Mouse (Mus musculus) neural tube, embryonic 11.5 days (tissue): ENCODE measurements at regions not wholly inside any gene's neighbourhood (a gene's known extent, or its start where the extent isn't known, plus 50 kb on each side); places are given as distances from the start of the nearest gene placed in this dataset.

ENCODE experiments used
- ATAC-seq: fragments of 200-750 bp; cut with Nextera tagmentation; 2 replicates; pipeline ENCODE4 v1.8.0; 2017; ENCODE audit warnings: moderate number of reproducible peaks, mild to moderate bottlenecking, moderate TSS enrichment, moderate library complexity; ENCODE audit not compliant: insufficient read depth, low FRiP score, low TSS enrichment
- DNase-seq: peaks from one replicate; pipeline ENCODE4 v3.0.0-alpha.2; 2015; ENCODE audit warnings: low spot score
- H3K27ac ChIP-seq: fragments of 300-500 bp; sonication (generic); 2 replicates; pipeline ENCODE4 v1.5.1; 2014; ENCODE audit warnings: low read depth, mild to moderate bottlenecking, low read length
- H3K27me3 ChIP-seq: fragments of 300-500 bp; sonication (generic); 2 replicates; pipeline ENCODE4 v1.6.1; 2014; ENCODE audit warnings: mild to moderate bottlenecking, low read length, mixed read lengths; ENCODE audit not compliant: control insufficient read depth, insufficient read depth
- H3K36me3 ChIP-seq: fragments of 300-500 bp; sonication (generic); 2 replicates; pipeline ENCODE4 v1.6.1; 2014; ENCODE audit warnings: mild to moderate bottlenecking, low read length, moderate library complexity, mixed read lengths; ENCODE audit not compliant: control insufficient read depth, insufficient read depth
- H3K4me1 ChIP-seq: fragments of 300-500 bp; sonication (generic); 2 replicates; pipeline ENCODE4 v1.6.1; 2014; ENCODE audit warnings: low read length, mixed read lengths; ENCODE audit not compliant: control insufficient read depth, insufficient read depth
- H3K4me2 ChIP-seq: fragments of 300-500 bp; sonication (generic); 2 replicates; pipeline ENCODE4 v1.6.1; 2014; ENCODE audit warnings: low read depth, mild to moderate bottlenecking, moderate library complexity
- H3K4me3 ChIP-seq: fragments of 300-500 bp; sonication (generic); 2 replicates; pipeline ENCODE4 v1.5.1; 2014; ENCODE audit warnings: low read depth, low read length
- H3K9ac ChIP-seq: fragments of 300-500 bp; sonication (generic); 2 replicates; pipeline ENCODE4 v1.6.1; 2014; ENCODE audit warnings: mild to moderate bottlenecking, low read length
- H3K9me3 ChIP-seq: fragments of 300-500 bp; sonication (generic); 2 replicates; pipeline ENCODE4 v1.6.1; 2016; ENCODE audit warnings: low read length; ENCODE audit not compliant: control insufficient read depth
- WGBS: fragments of 180-500 bp; shearing (Covaris S2); extraction: QIAGEN DNeasy Blood & Tissue Kit; methylation state at CpG from one replicate; pipeline ENCODE4 v1.1.7; 2014; 5-methylcytosine and 5-hydroxymethylcytosine counted together

GRCm38 (mm10) chr3:60916411-60916810 lies 86.2 kb upstream of the P2ry1 start:
- Histone ChIP-seq H3K4me1 (no peaks in the 10 kb centered on the region), H3K36me3 (no peaks in the 10 kb centered on the region), H3K27ac (no peak overlapping the region), H3K9ac (no peak overlapping the region), H3K27me3 (no peaks in the 10 kb centered on the region), H3K4me3 (no peak overlapping the region), H3K9me3 (no peaks in the 10 kb centered on the region), H3K4me2 (no peak overlapping the region)
- no peak for ATAC-seq
- DNase-seq, result no peak
- WGBS, result 48% methylated on average over 1 of the region's 1 CpGs

GRCm38 (mm10) chr3:60917271-60917670 lies 85.3 kb upstream of the P2ry1 start:
- H3K27ac ChIP-seq, result no peak overlapping the region
- H3K4me1 ChIP-seq, result no peaks in the 10 kb centered on the region
- no peaks in the 10 kb centered on the region for H3K36me3 ChIP-seq
- no peaks in the 10 kb centered on the region for H3K9me3 ChIP-seq
- H3K9ac ChIP-seq, result no peak overlapping the region
- H3K4me2 ChIP-seq, result no peak overlapping the region
- DNase-seq (no peak), ATAC-seq (no peak)
- WGBS, result 70% methylated on average over 3 of the region's 3 CpGs
- no peaks in the 10 kb centered on the region for H3K27me3 ChIP-seq
- H3K4me3 ChIP-seq, result no peak overlapping the region

GRCm38 (mm10) chr3:60926024-60926547 lies 76.5 kb upstream of the P2ry1 start:
- H3K9me3 ChIP-seq, result no peaks in the 10 kb centered on the region
- WGBS, result 94% methylated on average over 9 of the region's 9 CpGs
- H3K27me3 ChIP-seq, result no peaks in the 10 kb centered on the region
- no peak overlapping the region for H3K9ac ChIP-seq
- no peak for ATAC-seq
- no peak overlapping the region for H3K4me2 ChIP-seq
- H3K27ac ChIP-seq, result no peak overlapping the region
- H3K4me1 ChIP-seq, result no peaks in the 10 kb centered on the region
- no peaks in the 10 kb centered on the region for H3K36me3 ChIP-seq
- DNase-seq, result no peak
- H3K4me3 ChIP-seq, result no peak overlapping the region

GRCm38 (mm10) chr3:60928910-60929309 lies 73.7 kb upstream of the P2ry1 start:
- ATAC-seq, result no peak
- 41% methylated on average over 4 of the region's 4 CpGs for WGBS
- no peak overlapping the region for H3K27ac ChIP-seq

DNA sequence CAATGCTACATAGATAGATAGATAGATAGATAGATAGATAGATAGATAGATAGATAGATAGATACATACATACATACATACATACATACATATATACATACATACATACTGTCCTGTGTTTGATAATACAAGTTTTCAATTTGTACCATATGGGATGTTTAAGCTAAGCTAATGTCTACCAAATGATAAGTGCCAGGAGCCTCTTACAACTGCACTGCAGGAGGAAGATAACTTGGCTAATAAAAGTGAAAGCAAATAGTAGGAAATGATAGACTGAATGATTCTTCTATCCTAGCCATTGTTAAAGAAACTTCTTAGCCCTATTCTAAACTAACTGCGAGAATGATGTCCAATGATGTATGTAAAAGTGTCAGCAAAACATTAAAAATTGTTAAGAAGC lies 68.1 kb upstream of the P2ry1 start:
- no peaks in the 10 kb centered on the region for H3K36me3 ChIP-seq
- no peaks in the 10 kb centered on the region for H3K9me3 ChIP-seq
- no peak for DNase-seq
- WGBS, result 88% methylated on average over 1 of the region's 1 CpGs
- no peak overlapping the region for H3K4me2 ChIP-seq
- no peaks in the 10 kb centered on the region for H3K4me1 ChIP-seq
- no peak for ATAC-seq
- H3K9ac ChIP-seq, result no peak overlapping the region
- H3K4me3 ChIP-seq, result no peak overlapping the region
- H3K27me3 ChIP-seq, result no peaks in the 10 kb centered on the region
- H3K27ac ChIP-seq, result no peak overlapping the region

More at GRCm38 (mm10) chr3:60928910-60929309, 73.7 kb upstream of the P2ry1 start:
- Histone ChIP-seq H3K4me2 (no peak overlapping the region), H3K9me3 (no peaks in the 10 kb centered on the region), H3K4me3 (no peak overlapping the region), H3K4me1 (no peaks in the 10 kb centered on the region), H3K27me3 (no peaks in the 10 kb centered on the region), H3K9ac (no peak overlapping the region), H3K36me3 (no peaks in the 10 kb centered on the region)
- no peak for DNase-seq

DNA sequence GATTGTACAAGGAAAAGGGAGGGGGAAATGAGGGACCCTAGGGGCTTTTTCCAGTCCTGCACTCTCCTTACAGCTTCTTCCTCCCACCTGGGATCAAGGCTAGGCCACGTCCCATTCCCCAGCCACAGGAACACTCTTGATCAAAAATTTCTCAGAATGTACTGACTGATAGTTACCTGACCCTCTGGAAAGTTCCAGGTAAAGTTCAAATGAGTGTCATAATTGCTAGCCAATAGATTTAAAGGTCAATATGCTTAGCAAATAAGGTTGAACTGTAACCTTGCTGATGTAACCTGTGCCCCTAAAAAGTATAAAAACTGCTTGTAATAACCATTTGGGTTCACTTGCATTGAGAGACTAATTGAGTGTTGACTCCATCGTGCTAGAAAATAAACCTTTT lies 61.1 kb upstream of the P2ry1 start:
- H3K9ac ChIP-seq, result no peak overlapping the region
- ATAC-seq, result no peak
- no peak for DNase-seq

GRCm38 (mm10) chr3:60948897-60949296 lies 53.7 kb upstream of the P2ry1 start:
- ATAC-seq (no peak), DNase-seq (no peak)
- 78% methylated on average over 4 of the region's 4 CpGs for WGBS
- Histone ChIP-seq H3K4me1 (no peaks in the 10 kb centered on the region), H3K27ac (no peak overlapping the region), H3K4me2 (no peak overlapping the region), H3K27me3 (no peaks in the 10 kb centered on the region), H3K9ac (no peak overlapping the region), H3K4me3 (no peak overlapping the region), H3K9me3 (no peaks in the 10 kb centered on the region), H3K36me3 (no peaks in the 10 kb centered on the region)

More for the DNA sequence above, 61.1 kb upstream of the P2ry1 start:
- Histone ChIP-seq H3K4me2 (no peak overlapping the region), H3K9me3 (no peaks in the 10 kb centered on the region), H3K4me3 (no peak overlapping the region), H3K36me3 (no peaks in the 10 kb centered on the region), H3K27ac (no peak overlapping the region), H3K4me1 (no peaks in the 10 kb centered on the region), H3K27me3 (no peaks in the 10 kb centered on the region)
- 87% methylated on average over 2 of the region's 2 CpGs for WGBS
